8 mouse cellular contexts compared by ENCODE assay signal in the genomic region with DNA sequence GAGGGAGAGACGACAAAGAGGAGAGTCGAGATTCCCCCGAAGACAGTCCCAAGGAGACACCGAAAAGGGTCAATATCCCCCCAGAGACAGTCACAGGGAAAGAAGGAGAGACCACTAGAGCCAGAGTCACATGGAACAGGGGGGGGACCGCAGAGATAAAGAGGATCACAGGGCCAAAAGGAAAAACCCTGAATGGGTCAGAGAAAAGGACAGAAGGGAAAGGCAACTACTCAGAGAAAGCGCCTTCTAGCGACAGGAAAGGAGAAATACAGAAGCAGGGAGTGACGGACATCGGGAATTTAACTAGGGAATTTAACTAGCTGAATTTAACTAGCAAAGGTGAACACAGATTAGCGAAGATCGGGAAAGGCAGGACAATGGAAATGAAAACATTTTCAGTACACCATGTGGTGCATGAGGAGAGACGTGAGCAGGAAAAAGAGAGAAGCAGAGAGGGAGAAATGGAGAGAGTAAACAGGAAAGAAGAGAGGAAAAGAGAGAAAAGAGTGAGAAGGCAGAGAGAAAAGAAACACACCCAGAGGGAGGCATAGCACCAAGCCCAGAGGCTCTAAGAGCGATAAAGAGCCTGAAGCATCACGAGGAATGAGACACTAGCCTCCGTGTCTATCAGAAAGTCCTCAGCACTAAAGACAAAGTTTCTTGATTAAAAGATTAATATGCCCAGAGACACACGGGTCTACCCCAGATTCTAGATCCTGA. TPM values are rescaled to one million over a fixed set of nuclear protein-coding genes. Genes with fewer than 3 reads are reported as not detected.
DNase-seq lines count a peak whose midpoint lies in the region; ATAC-seq and TF ChIP-seq lines count a peak whose summit lies in the region.

No protein-coding gene starts in this region.

- peak; percentile 68 for TF ChIP-seq CTCF in left cerebral cortex, adult 2 months (IDR thresholded peaks at IDR 0.05)

- H3K9me3 ChIP-seq in stomach, embryonic 16.5 days (replicated peaks; ENCODE audit: control insufficient read depth, low read length), result no peaks in the 10 kb centered on the region

- peak overlapping the region; percentile 64 for H3K9ac ChIP-seq in stomach, embryonic 16.5 days (ENCODE audit: low read length)

- intact Hi-C loops in left cerebral cortex, adult 2 months (cut with DNase I), result loop anchor here (5.0 to 10.0 kb wide), 2 partner anchors 40 to 78 kb away; no protein-coding TSS in a partner anchor
- intact Hi-C loops in left cerebral cortex, postnatal 36 days (cut with DNase I), result loop anchor here (2.0 to 5.0 kb wide), 2 partner anchors 28 to 80 kb away; no protein-coding TSS in a partner anchor

- peak overlapping the region; percentile 74 for H3K4me3 ChIP-seq in left cerebral cortex, adult 2 months
- peak overlapping the region; percentile 38 for H3K4me3 ChIP-seq in stomach, embryonic 16.5 days (replicated peaks; ENCODE audit: low read length)

- 2% methylated on average over 16 of the region's 16 CpGs for WGBS in stomach, embryonic 16.5 days

- H3K4me2 ChIP-seq in stomach, embryonic 16.5 days (ENCODE audit: low read depth, low read length), result peak overlapping the region; percentile 65

- peaks cover 12% of the 10 kb centered on the region for H3K36me3 ChIP-seq in stomach, embryonic 16.5 days (ENCODE audit: control insufficient read depth, insufficient read depth, low read length)

- H3K27ac ChIP-seq in left cerebral cortex, adult 2 months, result peak overlapping the region; percentile 78
- H3K27ac ChIP-seq in stomach, embryonic 16.5 days (ENCODE audit: low read length), result peak overlapping the region; percentile 9; the same call in 1 of the 2 replicates

- ATAC-seq in stomach, embryonic 16.5 days (ENCODE audit: insufficient read depth, low FRiP score), result peak; percentile 8; the same call in 1 of the 2 replicates

- DNase-seq in left cerebral cortex, adult 2 months (ENCODE audit: extremely low spot score in 1 of 2, low spot score in 2 of 2), result no peak
- DNase-seq in left cerebral cortex, postnatal 36 days (ENCODE audit: low spot score in 2 of 2), result no peak
- peak; percentile 84 for DNase-seq in embryo, embryonic 10.5 days (ENCODE audit: low spot score)
- DNase-seq in heart, postnatal 4 days, result peak; percentile 40
- DNase-seq in lung, postnatal 10 days, result peak; percentile 34
- no peak for DNase-seq in thymus, postnatal 10 days (ENCODE audit: low spot score in 2 of 2)
- no peak for DNase-seq in testis, postnatal 10 days (ENCODE audit: low spot score)

- H3K4me1 ChIP-seq in stomach, embryonic 16.5 days (ENCODE audit: control insufficient read depth, insufficient read depth, low read length), result peaks cover 42% of the 10 kb centered on the region

- peaks cover 18% of the 10 kb centered on the region for H3K27me3 ChIP-seq in stomach, embryonic 16.5 days (ENCODE audit: control insufficient read depth, insufficient read depth, low read length)

RNA-seq across cellular contexts. Expression of gene Prkcg, which starts 13.7 kb away (rescaled TPM):
- total RNA-seq in left cerebral cortex, adult 2 months (2021), result 100 to 1,000 TPM; 262 to 263 TPM
- 100 to 1,000 TPM; 257 to 278 TPM for total RNA-seq in left cerebral cortex, postnatal 36 days (2021)
- total RNA-seq in heart, postnatal 4 days (2021), result 1 to 10 TPM; 5.7 to 8.5 TPM
- polyA plus RNA-seq in stomach, embryonic 16.5 days (2015; fragmentation: Nextera tagmentation; extraction: Ambion mirVana), result 0.32 and 1.1 TPM in 2 replicates

RNA-seq across cellular contexts. Expression of gene Myadm, which starts 13.8 kb away (rescaled TPM):
- total RNA-seq in left cerebral cortex, adult 2 months (2021), result 10 to 100 TPM; 61.9 to 62.1 TPM
- 10 to 100 TPM; 64.1 to 67.8 TPM for total RNA-seq in left cerebral cortex, postnatal 36 days (2021)
- 100 to 1,000 TPM; 299 to 315 TPM for total RNA-seq in heart, postnatal 4 days (2021)
- 170 and 217 TPM in 2 replicates for polyA plus RNA-seq in stomach, embryonic 16.5 days (2015; fragmentation: Nextera tagmentation; extraction: Ambion mirVana)

RNA-seq across cellular contexts. Expression of gene Cacng7, which starts 30.0 kb away (rescaled TPM):
- 100 to 1,000 TPM; 180 to 201 TPM for total RNA-seq in left cerebral cortex, adult 2 months (2021)
- total RNA-seq in left cerebral cortex, postnatal 36 days (2021), result 100 to 1,000 TPM; 182 to 196 TPM
- total RNA-seq in heart, postnatal 4 days (2021), result 1 to 10 TPM; 6.9 to 7.4 TPM
- polyA plus RNA-seq in stomach, embryonic 16.5 days (2015; fragmentation: Nextera tagmentation; extraction: Ambion mirVana), result 0.96 and 1.4 TPM in 2 replicates

RNA-seq across cellular contexts. Expression of gene Nlrp12, which starts 53.2 kb away (rescaled TPM):
- total RNA-seq in left cerebral cortex, adult 2 months (2021), result under 1 TPM in 1 of 2 experiments, not detected in 1; 0.11 TPM
- not detected for total RNA-seq in left cerebral cortex, postnatal 36 days (2021)
- total RNA-seq in heart, postnatal 4 days (2021), result under 1 TPM; 0.07 TPM
- 0.05 and 0.15 TPM in 2 replicates for polyA plus RNA-seq in stomach, embryonic 16.5 days (2015; fragmentation: Nextera tagmentation; extraction: Ambion mirVana)

Comparison
In these comparisons a context has a peak if more than half of its experiments do, and no peak if none do; other contexts are left out.
1. DNase-seq: peak in embryo, embryonic 10.5 days (single experiment), heart, postnatal 4 days (single experiment) and lung, postnatal 10 days (single experiment); none in left cerebral cortex, adult 2 months (0 of 2), left cerebral cortex, postnatal 36 days (0 of 2), thymus, postnatal 10 days (0 of 2) and testis, postnatal 10 days (single experiment).
2. RNA of gene Prkcg, which starts 13.7 kb away (total RNA-seq): 257 to 278 TPM in left cerebral cortex, postnatal 36 days and 262 to 263 TPM in left cerebral cortex, adult 2 months; 5.7 to 8.5 TPM in heart, postnatal 4 days; every median in the first group is over 10 times any median in the second.
3. RNA of gene Myadm, which starts 13.8 kb away (total RNA-seq): 299 to 315 TPM in heart, postnatal 4 days; 64.1 to 67.8 TPM in left cerebral cortex, postnatal 36 days and 61.9 to 62.1 TPM in left cerebral cortex, adult 2 months; every median in the first group is over 4 times any median in the second.
4. RNA of gene Cacng7, which starts 30.0 kb away (total RNA-seq): 180 to 201 TPM in left cerebral cortex, adult 2 months and 182 to 196 TPM in left cerebral cortex, postnatal 36 days; 6.9 to 7.4 TPM in heart, postnatal 4 days; every median in the first group is over 10 times any median in the second.